Mouse (Mus musculus) left cerebral cortex, adult 11 months (tissue): ENCODE results near the gene 1700008O03Rik.

Experiments
- DNase-seq: peaks from one replicate; pipeline ENCODE4 v3.0.0; 2022; ENCODE audit warnings: low spot score

1700008O03Rik gene

GRCm38 (mm10) chr7:44375793-44376192 is 9.8 kb downstream of the 1700008O03Rik start:
- DNase-seq = no peak

- DNase-seq = no peak
Measured at GRCm38 (mm10) chr7:44375207-44375606, 10.4 kb downstream of the 1700008O03Rik start.

GRCm38 (mm10) chr7:44374756-44375155 is 10.9 kb downstream of the 1700008O03Rik start:
- no peak for DNase-seq

GRCm38 (mm10) chr7:44373889-44374652 is 11.5 kb downstream of the 1700008O03Rik start:
- peak; percentile 95 for DNase-seq

GRCm38 (mm10) chr7:44373460-44373859 is 12.2 kb downstream of the 1700008O03Rik start:
- DNase-seq = no peak

GRCm38 (mm10) chr7:44372678-44373077 is 12.9 kb downstream of the 1700008O03Rik start:
- DNase-seq = no peak

- DNase-seq = no peak
Measured at GRCm38 (mm10) chr7:44360792-44361301, 24.8 kb downstream of the 1700008O03Rik start.

- peak; percentile 95 for DNase-seq
Measured at GRCm38 (mm10) chr7:44359908-44360672, 25.5 kb downstream of the 1700008O03Rik start.

GRCm38 (mm10) chr7:44358886-44359654 is 26.6 kb downstream of the 1700008O03Rik start:
- DNase-seq = no peak

- DNase-seq = no peak
Measured at GRCm38 (mm10) chr7:44358012-44358411, 27.6 kb downstream of the 1700008O03Rik start.

GRCm38 (mm10) chr7:44357531-44357930 is 28.1 kb downstream of the 1700008O03Rik start:
- DNase-seq = no peak

- DNase-seq = no peak
Measured at GRCm38 (mm10) chr7:44356590-44357481, 28.8 kb downstream of the 1700008O03Rik start.

- no peak for DNase-seq
Measured at GRCm38 (mm10) chr7:44355411-44355810, 30.2 kb downstream of the 1700008O03Rik start.

GRCm38 (mm10) chr7:44353601-44354340 is 31.8 kb downstream of the 1700008O03Rik start:
- no peak for DNase-seq

- DNase-seq = no peak
Measured at GRCm38 (mm10) chr7:44352750-44353600, 32.6 kb downstream of the 1700008O03Rik start.

GRCm38 (mm10) chr7:44351881-44352749 is 33.5 kb downstream of the 1700008O03Rik start:
- no peak for DNase-seq

- DNase-seq = peak; percentile 88
Measured at GRCm38 (mm10) chr7:44350957-44351711, 34.5 kb downstream of the 1700008O03Rik start.

- DNase-seq = no peak
Measured at GRCm38 (mm10) chr7:44349043-44349442, 36.6 kb downstream of the 1700008O03Rik start.
